Mouse (Mus musculus): ENCODE results near the gene Nasp. TPM values are rescaled to one million over a fixed set of nuclear protein-coding genes. Genes with fewer than 3 reads are reported as not detected.
"Not testable (repeated sequence)": the region's sequence is repeated elsewhere in the genome, so short reads cannot be mapped to it uniquely, and the experiment has no call there.

Gene Nasp
- 10 to 100 TPM in 1 of 2 experiments, 1 to 10 TPM in 1; 9.1 to 10.6 TPM for total RNA-seq (2021)
- long read RNA-seq, experiment 1 = 0 reads
- long read RNA-seq, experiment 2, partial matches to known transcripts = 0 of 2 reads
- long read RNA-seq, experiment 2, other reads (novel, unspliced or antisense) = 1 of 2 reads

DNA sequence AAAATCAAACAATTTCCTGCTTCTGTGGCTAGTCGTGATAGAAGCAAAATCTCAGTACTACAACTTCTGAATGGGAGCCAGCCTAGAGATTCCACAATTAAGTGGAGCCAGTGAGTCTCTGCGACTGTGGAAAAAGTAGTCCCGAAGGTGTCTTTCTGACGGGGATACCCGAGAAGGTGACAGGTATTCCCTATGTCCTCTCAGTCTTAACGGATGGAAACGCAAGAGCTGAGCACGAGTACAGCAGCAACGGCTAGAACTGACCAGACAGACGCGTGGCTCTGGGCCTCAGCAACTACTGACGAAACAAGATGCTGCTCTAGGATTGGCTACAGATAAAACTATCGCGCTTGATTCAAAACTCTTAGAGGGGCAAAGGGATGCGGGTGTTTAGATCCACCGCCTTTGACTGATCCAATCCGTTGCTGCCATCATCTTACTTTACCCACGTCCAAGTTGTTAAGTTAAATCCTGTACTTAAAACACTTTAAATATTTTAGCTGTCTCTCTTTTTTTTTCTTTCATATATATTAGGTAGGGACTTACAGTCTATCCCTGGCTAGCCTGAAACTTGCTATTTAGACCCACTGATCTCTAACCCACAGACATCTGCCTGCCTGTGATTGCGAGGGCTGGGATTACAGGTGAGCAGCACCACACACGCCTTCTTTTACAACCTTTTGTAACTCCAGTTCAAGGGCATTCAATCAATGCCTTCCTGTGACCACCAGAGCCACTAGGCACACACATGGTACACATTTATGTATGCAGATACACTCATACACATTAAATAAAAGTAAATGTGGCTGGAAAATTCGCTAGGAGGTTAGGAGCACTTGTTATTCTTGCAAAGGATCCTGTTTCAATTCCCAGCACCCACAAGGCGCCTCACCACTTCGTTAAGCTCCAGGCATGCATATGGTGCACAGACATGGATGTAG is at the start of gene Nasp:
Nasp (minus strand) TSS at position 220 of the 941 bp plus-strand sequence.
- peak; percentile 88 for DNase-seq (ENCODE audit: low spot score)

DNA sequence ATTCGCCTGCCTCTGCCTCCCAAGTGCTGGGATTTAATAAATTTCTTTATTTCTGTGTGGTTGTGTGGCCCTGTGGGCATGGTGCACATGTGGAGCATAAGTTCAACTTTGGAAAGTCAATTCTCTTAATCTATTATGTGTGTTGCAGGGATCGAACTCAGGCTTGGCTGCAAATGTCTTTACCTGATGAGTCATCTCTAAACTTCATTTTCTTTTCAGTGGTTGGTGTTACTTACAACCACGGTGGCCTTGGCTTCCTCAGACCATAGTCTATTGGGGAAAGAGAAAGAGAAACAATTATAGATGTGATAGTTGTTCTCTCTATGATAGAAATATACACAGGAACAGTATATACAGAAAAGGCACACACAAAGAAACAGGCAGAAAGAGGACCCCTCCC is 48.3 kb upstream of the Nasp start:
- no peak for DNase-seq (ENCODE audit: low spot score)

DNA sequence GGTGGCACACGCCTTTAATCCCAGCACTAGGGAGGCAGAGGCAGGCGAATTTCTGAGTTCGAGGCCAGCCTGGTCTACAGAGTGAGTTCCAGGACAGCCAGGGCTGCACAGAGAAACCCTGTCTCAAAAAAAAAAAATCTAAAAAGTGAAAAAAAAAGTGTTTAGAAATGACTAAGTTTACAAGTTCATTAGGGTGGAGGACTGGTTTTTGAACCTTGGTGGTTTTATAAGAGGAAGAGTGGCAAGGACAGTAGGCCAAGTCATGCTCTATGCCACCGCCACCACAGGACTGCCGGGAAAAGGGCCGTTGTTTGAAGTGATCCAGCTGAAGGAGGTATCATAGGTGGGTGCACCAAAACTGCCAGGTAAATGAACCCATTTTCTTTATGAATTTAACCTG is 47.0 kb upstream of the Nasp start:
- not testable (repeated sequence) for DNase-seq (ENCODE audit: low spot score)

DNA sequence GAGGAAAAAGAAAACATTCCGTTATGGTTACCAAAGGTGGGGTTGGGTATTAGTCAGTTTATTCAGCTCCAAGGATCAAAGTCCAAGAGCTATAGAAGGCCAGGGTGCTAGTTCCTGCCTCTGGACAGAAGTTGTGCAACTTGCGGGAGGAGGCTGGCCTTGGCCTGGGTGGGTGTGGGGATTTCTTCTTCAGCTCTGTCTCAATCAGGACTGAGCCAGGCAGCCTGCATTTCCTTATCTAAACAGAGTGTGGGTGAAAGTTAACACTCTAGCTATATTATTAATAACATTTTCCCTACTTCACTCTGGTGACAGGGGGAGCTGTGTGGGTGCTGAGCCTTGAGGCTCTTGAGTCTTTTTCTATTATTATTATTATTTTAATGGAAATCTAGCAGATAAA is 45.0 kb upstream of the Nasp start:
- no peak for DNase-seq (ENCODE audit: low spot score)

DNA sequence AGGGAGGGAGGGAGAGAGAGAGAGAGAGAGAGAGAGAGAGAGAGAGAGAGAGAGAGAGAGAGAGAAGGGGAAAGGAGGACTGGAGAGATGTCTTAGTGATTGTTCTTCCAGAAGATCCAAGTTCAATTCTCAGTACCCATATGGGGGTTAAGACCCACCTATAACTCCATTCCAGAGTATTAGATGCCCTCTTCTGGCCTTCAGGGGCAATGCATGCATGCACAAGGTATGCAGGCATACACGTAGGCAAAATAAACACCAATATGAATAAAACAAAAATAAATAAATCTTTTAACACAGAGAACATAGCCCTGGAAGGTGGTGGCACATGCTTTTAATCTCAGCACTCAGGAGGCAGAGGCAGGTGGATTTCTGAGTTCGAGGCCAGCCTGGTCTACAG is 41.5 kb upstream of the Nasp start:
- no peak for DNase-seq (ENCODE audit: low spot score)

GRCm38 (mm10) chr4:116668145-116668544 is 40.4 kb upstream of the Nasp start:
- DNase-seq (ENCODE audit: low spot score) = no peak

DNA sequence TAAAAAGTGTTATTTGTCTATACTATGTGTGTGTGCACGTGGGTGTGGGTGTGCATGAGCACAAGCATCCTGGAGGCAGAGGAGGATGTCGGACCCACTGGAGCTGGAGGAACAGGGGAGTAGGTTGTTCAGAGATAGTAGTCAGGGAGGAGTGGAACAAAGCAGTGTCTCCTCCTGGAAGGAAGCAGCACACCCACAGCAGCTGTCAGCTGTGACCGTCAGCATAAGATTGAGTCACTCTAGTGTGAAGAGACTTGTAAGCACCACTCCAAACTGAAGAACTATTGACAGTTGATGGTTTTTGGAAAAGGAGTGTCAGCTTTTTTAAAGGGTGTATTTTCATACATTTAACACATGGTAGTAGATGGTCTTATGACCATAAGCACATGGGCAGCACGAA is 38.9 kb upstream of the Nasp start:
- DNase-seq (ENCODE audit: low spot score) = no peak

DNA sequence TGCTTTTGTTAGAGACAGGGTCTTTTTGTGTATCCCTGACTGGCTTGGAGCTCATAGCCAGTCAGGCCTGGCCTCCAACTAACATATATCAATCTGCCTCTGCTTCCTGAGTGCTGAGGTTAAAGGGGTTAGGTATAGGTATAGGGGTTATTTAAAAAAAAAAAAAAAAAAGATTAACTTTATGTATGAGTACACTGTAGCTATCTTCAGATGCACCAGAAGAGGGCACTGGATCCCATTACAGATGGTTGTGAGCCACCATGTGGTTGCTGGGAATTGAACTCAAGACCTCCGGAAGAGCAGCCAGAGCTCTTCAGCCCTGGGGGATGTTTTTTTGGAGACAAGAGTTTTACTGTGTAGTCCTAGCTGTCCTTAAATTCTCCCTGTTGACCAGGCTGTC is 34.3 kb upstream of the Nasp start:
- DNase-seq (ENCODE audit: low spot score) = no peak

DNA sequence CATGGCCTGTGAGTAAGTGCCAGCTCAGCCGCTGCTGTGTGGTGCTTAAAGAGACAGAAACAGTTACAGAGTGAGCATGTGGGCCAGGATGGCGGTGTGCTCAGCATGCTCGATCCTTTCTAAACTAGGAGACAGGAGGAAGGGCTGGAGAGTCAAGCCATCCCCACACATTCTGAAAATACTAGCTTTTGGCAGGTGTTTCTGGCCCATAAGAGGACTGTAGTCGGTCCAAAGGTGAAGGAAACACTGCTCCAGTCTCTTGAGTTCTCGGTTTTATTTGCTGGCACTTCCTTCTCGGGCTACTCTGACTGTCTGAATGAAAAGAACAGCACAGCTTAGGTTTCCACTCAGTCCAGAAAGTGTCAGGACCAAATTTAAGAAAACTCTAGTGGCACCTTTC is 33.1 kb upstream of the Nasp start:
- DNase-seq (ENCODE audit: low spot score) = no peak

DNA sequence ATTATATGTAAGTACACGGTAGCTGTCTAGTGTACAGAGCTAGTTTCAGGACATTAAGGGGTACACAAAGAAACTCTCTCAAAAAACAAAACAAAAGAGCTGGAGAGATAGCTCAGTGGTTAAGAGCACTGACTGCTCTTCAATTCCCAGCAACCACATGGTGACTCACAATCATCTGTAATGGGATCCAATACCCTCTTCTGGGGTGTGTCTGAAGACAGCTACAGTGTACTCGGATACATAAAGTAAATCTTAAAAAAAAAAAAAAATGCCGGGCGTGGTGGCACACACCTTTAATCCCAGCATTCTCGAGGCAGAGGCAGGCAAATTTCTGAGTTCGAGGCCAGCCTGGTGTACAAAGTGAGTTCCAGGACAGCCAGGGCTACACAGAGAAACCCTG is 32.2 kb upstream of the Nasp start:
- not testable (repeated sequence) for DNase-seq (ENCODE audit: low spot score)

DNA sequence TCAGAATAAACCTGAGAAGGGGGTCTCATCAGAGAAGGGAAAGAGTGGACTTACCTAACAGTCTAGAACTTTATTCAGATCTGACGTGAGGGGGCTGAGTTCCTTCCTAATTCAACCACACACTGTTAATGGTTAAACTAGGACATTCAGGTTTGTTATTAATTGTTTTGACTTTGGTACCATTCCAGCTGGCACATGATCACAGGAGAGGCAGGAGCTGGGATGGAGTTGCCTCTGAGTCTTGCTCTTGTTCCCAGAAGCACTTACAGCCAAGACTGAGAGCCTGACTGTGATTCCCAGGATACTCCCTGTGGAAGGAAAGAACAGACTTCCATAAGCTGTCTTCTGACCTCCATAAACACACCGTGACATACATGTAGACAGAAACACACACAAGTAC is 31.7 kb upstream of the Nasp start:
- DNase-seq (ENCODE audit: low spot score) = no peak

GRCm38 (mm10) chr4:116657971-116658370 is 30.2 kb upstream of the Nasp start:
- DNase-seq (ENCODE audit: low spot score) = no peak

GRCm38 (mm10) chr4:116655658-116656057 is 27.9 kb upstream of the Nasp start:
- no peak for DNase-seq (ENCODE audit: low spot score)

DNA sequence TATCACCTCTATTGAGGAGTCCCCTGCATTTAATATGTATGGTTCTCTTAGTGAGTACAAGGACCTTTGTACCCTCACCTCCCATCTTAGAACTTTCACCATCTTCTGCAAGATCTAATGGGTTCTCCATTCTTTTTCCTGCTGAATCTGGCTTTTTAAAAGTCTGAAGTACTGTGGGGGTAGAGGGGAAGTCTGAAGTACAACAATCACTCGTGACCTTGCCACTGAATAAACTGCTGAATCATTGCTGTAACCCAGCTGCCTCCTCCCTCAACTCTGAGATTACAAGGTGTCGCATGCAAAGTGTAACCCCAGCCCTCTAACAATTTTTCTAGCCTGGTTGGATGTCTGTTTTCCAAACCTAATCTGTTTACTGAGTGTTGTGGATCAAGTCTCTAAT is 27.4 kb upstream of the Nasp start:
- no peak for DNase-seq (ENCODE audit: low spot score)

GRCm38 (mm10) chr4:116653228-116653627 is 25.5 kb upstream of the Nasp start:
- no peak for DNase-seq (ENCODE audit: low spot score)

DNA sequence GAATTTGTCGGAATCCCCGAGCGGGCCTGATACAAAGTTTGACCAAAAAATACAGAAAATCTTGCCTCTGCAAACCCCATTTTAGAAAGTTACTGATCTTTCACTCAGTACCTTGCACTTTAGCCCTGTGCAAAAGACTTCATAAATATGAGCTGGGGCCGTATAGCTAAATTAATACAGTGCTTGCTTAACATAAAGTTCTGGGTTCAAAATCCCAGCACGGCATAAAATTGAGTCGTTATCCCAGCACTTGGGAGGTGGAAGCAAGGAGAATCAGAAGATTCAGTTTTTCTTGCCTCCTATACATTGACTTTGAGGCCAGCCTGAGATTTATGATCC is 24.0 kb upstream of the Nasp start:
- no peak for DNase-seq (ENCODE audit: low spot score)

GRCm38 (mm10) chr4:116650924-116651796 is 23.4 kb upstream of the Nasp start, which contains the start of gene Akr1a1:
Gene Akr1a1, minus strand, starts transcription at chr4:116651680.
- DNase-seq (ENCODE audit: low spot score) = peak; percentile 92

DNA sequence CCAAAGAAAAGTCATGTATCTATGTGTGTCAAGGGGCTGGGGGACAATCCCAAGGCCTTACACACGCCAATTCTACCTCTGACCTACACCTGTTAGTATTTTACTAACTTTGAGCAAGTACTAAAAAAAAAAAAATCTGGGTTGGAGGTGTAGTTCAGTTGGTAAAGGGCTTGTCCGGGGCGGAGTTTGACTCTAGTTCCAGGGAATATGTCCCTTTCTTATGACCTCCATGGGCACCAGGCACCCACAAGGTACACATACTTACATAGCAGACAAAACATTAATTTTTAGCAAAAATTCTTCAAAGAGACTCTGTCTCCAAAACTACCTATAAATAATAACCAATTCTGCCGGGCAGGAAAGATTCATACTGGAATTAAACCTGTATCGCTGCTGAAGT is 22.6 kb upstream of the Nasp start:
- DNase-seq (ENCODE audit: low spot score) = no peak

- DNase-seq (ENCODE audit: low spot score) = no peak
Observed at GRCm38 (mm10) chr4:116649411-116649810, 21.7 kb upstream of the Nasp start.

DNA sequence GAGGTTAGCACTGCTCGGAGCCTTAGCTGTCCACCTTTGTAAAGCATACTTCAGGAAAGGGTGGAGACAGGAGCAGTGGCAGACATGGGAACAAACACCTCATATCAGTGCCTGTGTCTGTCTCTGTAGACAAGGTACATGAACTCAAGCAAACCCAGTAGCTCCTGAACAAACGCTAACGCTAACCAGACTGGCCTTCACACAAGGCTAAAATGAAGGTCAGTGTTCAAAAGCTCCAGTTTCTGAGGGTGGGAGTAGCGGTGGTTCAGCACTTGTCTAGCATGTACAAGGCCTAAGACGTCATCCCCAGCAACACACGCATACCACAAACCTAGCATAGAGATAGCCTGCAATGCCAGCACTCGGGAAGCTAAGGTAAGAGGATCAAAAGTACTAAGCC is 17.9 kb upstream of the Nasp start:
- DNase-seq (ENCODE audit: low spot score) = no peak

GRCm38 (mm10) chr4:116644326-116644725 is 16.6 kb upstream of the Nasp start:
- DNase-seq (ENCODE audit: low spot score) = peak; percentile 28

DNA sequence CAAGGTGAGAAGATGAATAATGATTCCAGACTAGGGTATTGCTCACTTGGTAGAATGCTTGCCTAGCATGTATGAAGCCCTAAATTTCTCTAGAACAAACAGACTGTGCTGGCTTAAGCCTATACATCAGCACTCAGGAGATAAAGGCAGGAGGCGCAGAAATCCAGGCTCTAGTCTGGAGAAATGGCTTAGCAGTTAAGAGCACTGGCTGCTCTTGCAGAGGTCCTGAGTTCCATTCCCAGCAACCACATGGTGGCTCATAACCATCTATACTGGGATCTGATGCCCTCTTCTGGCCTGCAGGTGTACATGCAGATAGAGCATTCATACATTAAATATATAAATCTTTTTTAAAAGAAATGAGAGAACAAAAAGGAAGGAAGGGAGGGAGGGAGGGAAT is 14.3 kb upstream of the Nasp start:
- no peak for DNase-seq (ENCODE audit: low spot score)
